Mouse (Mus musculus): ENCODE data around the gene Ptma.

The Ptma gene

GRCm38 (mm10) chr1:86493783-86494182 is 32.7 kb upstream of the Ptma start:
- intact Hi-C loops (cut with DNase I): no loop called here

- intact Hi-C loops (cut with DNase I): no loop called here
Measured at GRCm38 (mm10) chr1:86496340-86496739, 30.2 kb upstream of the Ptma start.

GRCm38 (mm10) chr1:86497361-86497760 is 29.2 kb upstream of the Ptma start:
- intact Hi-C loops (cut with DNase I): no loop called here

GRCm38 (mm10) chr1:86497986-86498385 is 28.5 kb upstream of the Ptma start:
- intact Hi-C loops (cut with DNase I): loop anchor here (2.0 kb wide), 1 partner anchor 57 kb away; no protein-coding TSS in a partner anchor

GRCm38 (mm10) chr1:86498611-86499010 is 27.9 kb upstream of the Ptma start:
- intact Hi-C loops (cut with DNase I): loop anchor here (2.0 kb wide), 1 partner anchor 58 kb away; no protein-coding TSS in a partner anchor

GRCm38 (mm10) chr1:86499903-86500302 is 26.6 kb upstream of the Ptma start:
- intact Hi-C loops (cut with DNase I): loop anchor here (2.0 kb wide), 1 partner anchor 59 kb away; no protein-coding TSS in a partner anchor

- intact Hi-C loops (cut with DNase I): loop anchor here (1.0 kb wide), 1 partner anchor 32 kb away; no protein-coding TSS in a partner anchor
Measured at GRCm38 (mm10) chr1:86500681-86501080, 25.8 kb upstream of the Ptma start.

- intact Hi-C loops (cut with DNase I): loop anchor here (1.0 kb wide), 1 partner anchor 31 kb away; no protein-coding TSS in a partner anchor
Measured at GRCm38 (mm10) chr1:86501114-86501532, 25.4 kb upstream of the Ptma start.

GRCm38 (mm10) chr1:86501559-86501958 is 25.0 kb upstream of the Ptma start:
- intact Hi-C loops (cut with DNase I): loop anchor here (1.0 kb wide), 1 partner anchor 31 kb away; no protein-coding TSS in a partner anchor

GRCm38 (mm10) chr1:86502221-86503048 is 24.1 kb upstream of the Ptma start:
- intact Hi-C loops (cut with DNase I): no loop called here

GRCm38 (mm10) chr1:86503165-86503747 is 23.3 kb upstream of the Ptma start:
- intact Hi-C loops (cut with DNase I): no loop called here

- intact Hi-C loops (cut with DNase I): no loop called here
Measured at GRCm38 (mm10) chr1:86503906-86504696, 22.4 kb upstream of the Ptma start.

GRCm38 (mm10) chr1:86504697-86505421 is 21.7 kb upstream of the Ptma start:
- intact Hi-C loops (cut with DNase I): no loop called here

- intact Hi-C loops (cut with DNase I): no loop called here
Measured at GRCm38 (mm10) chr1:86505461-86505860, 21.1 kb upstream of the Ptma start.

GRCm38 (mm10) chr1:86506420-86506819 is 20.1 kb upstream of the Ptma start:
- intact Hi-C loops (cut with DNase I): no loop called here

GRCm38 (mm10) chr1:86507866-86508265 is 18.7 kb upstream of the Ptma start:
- intact Hi-C loops (cut with DNase I): no loop called here

GRCm38 (mm10) chr1:86509410-86509809 is 17.1 kb upstream of the Ptma start:
- intact Hi-C loops (cut with DNase I): no loop called here

GRCm38 (mm10) chr1:86510266-86510665 is 16.3 kb upstream of the Ptma start:
- intact Hi-C loops (cut with DNase I): no loop called here

GRCm38 (mm10) chr1:86510676-86511441 is 15.7 kb upstream of the Ptma start:
- intact Hi-C loops (cut with DNase I): no loop called here

- intact Hi-C loops (cut with DNase I): no loop called here
Measured at GRCm38 (mm10) chr1:86512154-86512720, 14.3 kb upstream of the Ptma start.

Measured in adrenal gland (tissue).